Comparison of ENCODE assay signal across 17 mouse cellular contexts in the genomic region with DNA sequence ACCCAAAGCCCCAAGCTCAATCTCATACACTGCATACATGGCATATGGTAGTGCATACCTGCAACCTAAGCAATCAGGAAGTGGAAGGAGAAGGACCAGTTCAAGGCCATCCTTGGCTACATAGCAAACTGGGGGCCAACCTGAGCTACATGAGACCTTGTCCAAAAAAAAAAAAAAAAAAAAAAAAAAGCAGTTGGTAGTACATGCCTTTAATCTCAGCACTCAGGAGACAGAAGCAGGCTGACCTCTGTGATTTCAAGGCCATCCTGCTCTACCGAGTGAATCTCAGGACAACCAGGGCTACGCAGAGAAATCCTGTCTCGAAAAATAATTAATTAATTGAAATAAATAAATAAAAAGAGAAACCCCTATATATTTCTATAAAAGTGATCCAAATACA. TPM values are rescaled to one million over a fixed set of nuclear protein-coding genes. Genes with fewer than 3 reads are reported as not detected.
"Had no signal": no experiment of that assay in that cellular context is flagged by ENCODE, and none has a peak within 500 bp of the region (broad histone marks: within the 10 kb centered on the region; RNA-seq: fewer than 3 reads in every experiment).

No protein-coding gene starts in this region.

- H3K4me1 ChIP-seq: midbrain, embryonic 12.5 days; neural tube, embryonic 13.5 days; neural tube, embryonic 15.5 days had no signal

- H3K36me3 ChIP-seq: midbrain, embryonic 10.5 days; midbrain, embryonic 12.5 days; neural tube, embryonic 13.5 days; neural tube, embryonic 15.5 days had no signal

- H3K4me3 ChIP-seq: midbrain, embryonic 10.5 days; midbrain, embryonic 12.5 days; myocyte; neural tube, embryonic 13.5 days; neural tube, embryonic 15.5 days had no signal

- ATAC-seq: midbrain, embryonic 16.5 days had no signal

- H3K9ac ChIP-seq: lung, embryonic 14.5 days; midbrain, embryonic 12.5 days; neural tube, embryonic 13.5 days; neural tube, embryonic 15.5 days had no signal

- DNase-seq: lung, adult 18-20 months; lung, embryonic 14.5 days; lung, postnatal 10 days; lung, postnatal 4 days; midbrain, embryonic 14.5 days; retina, postnatal 1 day; right cerebral cortex, adult 18-20 months; right cerebral cortex, postnatal 25 days; right cerebral cortex, postnatal 4 days; spleen, adult 18-20 months had no signal

- H3K27ac ChIP-seq: midbrain, embryonic 10.5 days; midbrain, embryonic 12.5 days; neural tube, embryonic 13.5 days; neural tube, embryonic 15.5 days had no signal

- H3K9me3 ChIP-seq: midbrain, embryonic 10.5 days; midbrain, embryonic 12.5 days; neural tube, embryonic 13.5 days; neural tube, embryonic 15.5 days had no signal

RNA-seq across cellular contexts. Expression of a gene that starts 1.7 kb away (rescaled TPM):
- polyA plus RNA-seq: liver, embryonic 16.5 days; midbrain, embryonic 10.5 days; midbrain, embryonic 12.5 days; neural tube, embryonic 13.5 days had no signal
